Mouse (Mus musculus) urinary bladder, postnatal 14 days (tissue): Measurements from ENCODE around the gene Syt11.
A peak's percentile ranks its signal among the peaks of the same experiment; 100 is the strongest.
"Not testable (repeated sequence)": the region's sequence is repeated elsewhere in the genome, so short reads cannot be mapped to it uniquely, and the experiment has no call there.

Source experiments
- DNase-seq: peaks from one replicate; pipeline ENCODE4 v3.0.0; 2021; ENCODE audit warnings: low spot score

Gene Syt11

GRCm38 (mm10) chr3:88774939-88775841 lies at the start of gene Syt11:
TSS of gene Syt11 (minus strand) at chr3:88775164.
- DNase-seq = not testable (repeated sequence)

- no peak for DNase-seq
Measured at GRCm38 (mm10) chr3:88803910-88804540, 29.1 kb upstream of the Syt11 start.

DNA sequence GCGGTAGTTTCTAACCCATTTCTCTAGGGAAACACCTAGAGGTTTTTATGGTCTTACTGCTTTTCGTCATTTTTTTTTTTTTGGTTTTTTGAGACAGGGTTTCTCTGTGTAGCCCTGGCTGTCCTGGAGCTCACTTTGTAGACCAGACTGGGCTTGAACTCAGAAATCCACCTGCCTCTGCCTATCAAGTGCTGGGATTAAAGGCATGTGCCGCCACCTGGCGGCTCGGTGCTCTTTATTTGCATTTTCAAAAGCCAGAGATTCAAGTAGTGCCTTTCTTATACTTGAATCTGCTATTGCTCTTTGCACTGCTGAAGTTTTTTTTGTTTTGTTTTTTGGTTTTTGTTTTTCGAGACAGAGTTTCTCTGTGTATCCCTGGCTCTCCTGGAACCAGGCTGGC lies 22.5 kb upstream of the Syt11 start:
- DNase-seq = not testable (repeated sequence)

- not testable (repeated sequence) for DNase-seq
Measured at GRCm38 (mm10) chr3:88788033-88788432, 13.1 kb upstream of the Syt11 start.

GRCm38 (mm10) chr3:88786805-88787204 lies 11.8 kb upstream of the Syt11 start:
- not testable (repeated sequence) for DNase-seq

DNA sequence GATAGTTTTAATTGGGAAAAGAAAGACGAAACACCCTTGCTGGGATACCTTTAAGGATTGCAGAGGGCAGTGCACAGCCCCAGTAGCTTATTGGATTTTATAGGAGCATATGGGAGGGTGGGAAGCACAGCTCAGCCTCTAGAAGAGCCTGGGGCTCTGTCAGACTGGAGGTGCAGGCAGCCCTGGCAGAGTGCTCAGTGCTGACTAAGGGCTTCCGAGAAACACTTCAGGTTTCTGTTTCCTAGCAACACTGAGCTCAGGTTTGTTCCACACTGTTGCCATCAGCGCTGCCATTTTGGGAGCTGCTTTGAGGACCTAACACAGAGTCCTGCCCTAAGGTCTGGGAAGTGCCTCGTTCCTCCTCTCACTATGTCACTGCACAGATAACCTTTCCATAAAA lies 11.4 kb upstream of the Syt11 start:
- DNase-seq = not testable (repeated sequence)

GRCm38 (mm10) chr3:88784889-88785288 lies 9.9 kb upstream of the Syt11 start:
- DNase-seq = no peak

GRCm38 (mm10) chr3:88773163-88773562 lies 1.8 kb downstream of the Syt11 start:
- DNase-seq = not testable (repeated sequence)

DNA sequence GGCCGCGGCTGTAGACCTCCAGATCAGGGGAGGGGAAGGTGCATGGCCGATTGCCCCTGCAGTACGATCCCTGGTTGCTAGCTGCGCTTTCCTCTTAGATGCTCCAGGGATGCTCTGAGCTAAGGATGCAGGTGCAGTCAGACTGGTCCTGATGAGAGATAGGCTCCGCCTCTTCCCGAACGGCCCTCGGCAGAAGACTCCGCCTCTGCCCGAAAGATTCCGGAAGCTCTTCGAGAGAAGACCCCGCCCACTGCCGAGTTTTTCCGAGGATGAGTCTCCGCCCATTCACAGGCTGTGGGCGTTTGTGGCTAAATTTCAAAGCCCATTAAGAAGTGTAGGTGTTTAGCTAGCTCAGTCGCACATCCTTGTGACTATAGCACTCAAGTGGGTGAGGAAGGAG lies 2.6 kb downstream of the Syt11 start:
- peak; percentile 84 for DNase-seq

DNA sequence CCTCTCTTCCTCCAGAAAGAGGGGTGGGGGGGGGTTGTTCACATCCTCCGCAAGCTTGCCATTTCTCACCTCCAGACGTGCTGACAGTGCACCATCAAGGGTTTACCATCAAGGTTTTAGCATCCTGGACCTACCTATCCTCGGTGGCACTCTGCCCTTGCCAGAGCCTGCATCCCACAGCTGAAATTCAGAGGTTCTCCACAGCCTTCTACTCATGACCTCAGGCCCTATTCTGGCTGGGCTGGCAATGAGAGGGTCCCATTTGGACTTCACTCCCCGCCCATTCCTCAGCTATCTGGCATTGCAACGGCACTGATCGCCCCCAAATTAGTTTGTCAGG lies 3.1 kb downstream of the Syt11 start:
- not testable (repeated sequence) for DNase-seq

DNA sequence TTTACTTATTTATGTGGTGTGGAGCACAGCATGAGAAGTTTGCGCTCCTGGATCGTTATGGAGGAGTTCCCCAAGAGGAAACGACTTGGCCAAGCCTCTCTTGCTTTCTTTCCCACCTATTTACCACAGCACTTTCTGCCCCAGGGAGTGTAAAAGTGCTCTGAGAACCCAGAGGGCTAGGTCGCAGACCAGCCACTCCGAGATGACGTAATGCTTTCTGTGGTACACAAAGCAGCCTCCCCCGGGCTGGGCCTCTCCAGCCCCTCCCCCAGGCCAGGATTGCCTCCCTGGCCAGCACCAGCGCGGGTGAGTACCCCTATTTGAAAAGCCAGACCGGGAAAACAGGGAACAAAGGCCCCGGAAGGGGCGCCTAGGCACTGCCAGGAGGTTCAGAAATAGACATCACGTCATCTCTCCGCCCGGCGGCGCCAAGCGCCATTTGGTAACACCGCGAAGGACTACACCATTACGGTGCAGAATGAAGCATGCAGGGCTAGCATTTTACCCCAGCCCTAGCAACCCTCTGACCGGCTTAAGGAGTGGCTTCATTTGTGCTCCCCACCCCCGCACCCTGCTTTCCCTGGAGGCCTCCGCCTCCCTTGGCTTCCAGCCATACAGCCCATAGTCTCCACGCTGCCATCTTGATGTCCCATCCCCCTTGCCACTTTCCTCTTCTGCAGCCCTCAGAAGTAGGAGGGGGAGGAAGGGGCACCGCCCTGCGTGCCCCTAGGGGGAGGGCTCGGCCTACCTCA lies 3.6 kb downstream of the Syt11 start:
- not testable (repeated sequence) for DNase-seq

GRCm38 (mm10) chr3:88762401-88762831 lies 12.5 kb downstream of the Syt11 start:
- DNase-seq = no peak

DNA sequence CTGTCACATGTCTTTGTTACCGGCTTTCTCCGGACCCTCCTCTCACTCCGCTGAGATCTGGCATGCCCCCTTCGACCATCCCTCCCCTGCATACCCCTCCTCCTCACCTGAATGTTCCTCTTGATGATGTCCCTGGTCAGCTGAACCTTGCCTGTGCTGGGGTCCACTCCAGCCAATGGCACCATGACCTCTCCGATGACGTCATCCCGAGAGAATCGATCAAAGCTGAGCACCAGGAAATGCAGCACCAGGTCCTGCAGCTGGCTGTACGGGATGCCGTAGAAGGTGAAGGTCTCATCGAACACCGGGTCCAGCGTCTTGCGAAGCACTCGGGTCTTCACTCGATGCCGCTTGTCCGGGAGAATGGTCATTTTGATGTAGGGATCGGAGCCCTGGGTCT lies 13.3 kb downstream of the Syt11 start:
- DNase-seq = no peak

GRCm38 (mm10) chr3:88758045-88758500 lies 16.9 kb downstream of the Syt11 start:
- DNase-seq = peak; percentile 62

DNA sequence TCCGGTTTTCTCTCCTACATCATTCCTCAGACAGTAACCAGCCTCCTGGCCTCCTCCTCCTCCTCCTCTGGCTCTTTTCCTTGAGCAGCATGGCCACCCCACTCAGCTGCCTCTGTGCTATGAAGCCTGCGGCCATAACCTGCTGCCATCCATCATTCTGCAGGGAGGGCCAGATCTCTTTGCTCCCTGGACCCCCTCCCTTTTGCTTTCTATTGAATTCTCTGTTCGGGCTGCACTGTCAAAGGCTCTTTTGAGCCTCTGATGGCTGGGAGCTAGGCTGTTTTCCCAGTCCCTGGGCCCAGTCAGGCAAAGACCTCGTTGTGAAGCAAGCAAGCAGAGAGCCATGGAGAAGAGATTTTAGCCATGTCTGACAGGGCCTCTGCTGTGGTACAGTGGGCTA lies 18.7 kb downstream of the Syt11 start:
- DNase-seq = no peak

- no peak for DNase-seq
Measured at GRCm38 (mm10) chr3:88755541-88755940, 19.4 kb downstream of the Syt11 start.

- DNase-seq = no peak
Measured at GRCm38 (mm10) chr3:88754283-88754682, 20.7 kb downstream of the Syt11 start.

- no peak for DNase-seq
Measured at GRCm38 (mm10) chr3:88746871-88747231, 28.1 kb downstream of the Syt11 start.

- DNase-seq = no peak
Measured at GRCm38 (mm10) chr3:88746139-88746870, 28.7 kb downstream of the Syt11 start.

DNA sequence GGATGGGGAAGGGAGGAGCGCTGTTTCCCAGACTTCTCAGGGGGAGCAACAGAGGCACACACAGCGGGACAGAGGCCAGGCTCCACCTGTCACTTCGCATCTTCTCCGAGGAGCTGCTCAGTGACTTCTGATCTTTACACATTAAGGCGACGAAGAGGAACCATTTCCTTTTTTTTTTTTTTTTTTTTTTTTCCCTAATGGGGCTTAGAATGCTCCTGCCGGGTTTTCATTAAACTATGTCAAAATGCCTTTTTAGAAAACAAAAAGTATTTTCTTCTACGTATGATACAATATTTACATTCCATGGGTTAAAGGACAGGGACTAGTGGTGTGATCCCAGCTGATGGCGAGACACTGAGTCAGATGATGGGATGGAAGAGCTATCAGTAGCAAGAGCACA lies 29.4 kb downstream of the Syt11 start:
- no peak for DNase-seq

GRCm38 (mm10) chr3:88740147-88740546 lies 34.8 kb downstream of the Syt11 start:
- DNase-seq = no peak

GRCm38 (mm10) chr3:88738641-88739040 lies 36.3 kb downstream of the Syt11 start:
- peak; percentile 66 for DNase-seq
